Mouse (Mus musculus) hindbrain, embryonic 15.5 days (tissue): ENCODE measurements around the gene Zic1. TPM values are rescaled to one million over a fixed set of nuclear protein-coding genes. Genes with fewer than 3 reads are reported as not detected.

Source experiments
- polyA plus RNA-seq: library from polyadenylated mRNA; unstranded; fragments of >200 nt; fragmentation: Nextera tagmentation; extraction: Ambion mirVana; gene quantifications from 2 replicates; pipeline ENCODE4 v1.2.1, GENCODE M21; 2015

The Zic1 gene
- polyA plus RNA-seq, 1 experiment from 2014 or later: 14.8 TPM

Other genes starting within 250 kb of the Zic1 start
- 52.6 and 61.6 TPM in 2 replicates for gene Zic4, start 3.4 kb downstream of the Zic1 start, polyA plus RNA-seq